Mouse (Mus musculus) bone marrow, adult 2 months (tissue): ENCODE results near the gene Zhx3.

ENCODE experiments used
- CTCF ChIP-seq: fragments of 200-500 bp; IDR thresholded peaks from 2 replicates; pipeline ENCODE4 v1.5.1; 2011; ENCODE audit warnings: low read length, control low read depth; ENCODE audit not compliant: control insufficient read depth, insufficient read depth
- POLR2A ChIP-seq: fragments of 200-500 bp; IDR thresholded peaks from 2 replicates; pipeline ENCODE4 v1.6.1; 2011; ENCODE audit warnings: low read depth, mild to moderate bottlenecking, control low read depth, low read length, borderline replicate concordance; ENCODE audit not compliant: control insufficient read depth

GRCm38 (mm10) chr2:160733131-160733531, 139.7 kb downstream of the Zhx3 start:
- no peak for TF ChIP-seq POLR2A
- no peak for TF ChIP-seq CTCF
